Mouse (Mus musculus): ENCODE data around the gene Dut.

The Dut gene

GRCm38 (mm10) chr2:125303764-125304384 lies 56.9 kb downstream of the Dut start:
- no peak for DNase-seq (ENCODE audit: low spot score)

DNA sequence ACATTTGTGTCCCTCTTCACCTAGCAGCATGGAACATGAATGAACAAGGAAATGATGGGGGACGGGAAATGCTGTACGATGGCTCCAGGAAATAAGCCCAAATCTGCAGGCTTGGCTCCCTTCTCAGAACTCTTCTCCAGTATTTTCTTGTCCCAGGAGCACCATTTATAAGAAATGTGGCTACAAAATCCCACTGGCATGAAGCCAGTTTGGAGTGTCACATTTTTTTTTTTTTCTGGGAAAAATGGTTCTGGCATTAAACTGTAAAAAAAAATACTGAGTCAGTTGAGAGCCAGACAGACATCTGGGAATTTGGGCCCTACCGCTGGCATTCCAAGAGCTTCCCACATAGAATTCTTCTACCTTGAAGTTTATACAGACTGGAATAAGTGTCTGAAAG lies 57.8 kb downstream of the Dut start:
- DNase-seq (ENCODE audit: low spot score), result no peak

GRCm38 (mm10) chr2:125305671-125306070 lies 58.7 kb downstream of the Dut start:
- DNase-seq (ENCODE audit: low spot score), result no peak

Data from ovary, postnatal 10 days (tissue).